Mouse (Mus musculus): ENCODE measurements at regions not wholly inside any gene's neighbourhood (a gene's known extent, or its start where the extent isn't known, plus 50 kb on each side); places are given as distances from the start of the nearest gene placed in this dataset.
A peak's percentile ranks its signal among the peaks of the same experiment; 100 is the strongest.

DNA sequence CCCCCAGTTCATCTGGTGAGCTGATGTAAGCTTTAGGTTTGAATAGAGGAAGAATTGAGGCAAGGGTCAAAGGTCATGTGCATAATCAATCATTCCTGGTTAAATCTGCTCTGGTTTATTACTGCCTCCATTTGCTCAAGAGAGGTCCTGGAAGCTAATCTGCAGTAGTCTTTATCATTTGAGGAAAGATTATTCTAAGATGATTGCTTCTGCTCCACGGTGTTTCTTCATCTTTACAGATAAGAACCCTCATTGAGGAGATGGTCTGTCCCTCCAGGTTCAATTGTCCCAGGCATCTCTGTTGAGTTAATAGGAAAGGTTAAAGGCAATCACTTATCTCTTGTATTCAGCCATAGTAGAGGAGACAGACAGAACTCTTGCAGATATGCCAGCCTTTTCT lies 3557.5 kb upstream of the Gm6569 start:
- DNase-seq (ENCODE audit: low read depth, low spot score): no peak

DNA sequence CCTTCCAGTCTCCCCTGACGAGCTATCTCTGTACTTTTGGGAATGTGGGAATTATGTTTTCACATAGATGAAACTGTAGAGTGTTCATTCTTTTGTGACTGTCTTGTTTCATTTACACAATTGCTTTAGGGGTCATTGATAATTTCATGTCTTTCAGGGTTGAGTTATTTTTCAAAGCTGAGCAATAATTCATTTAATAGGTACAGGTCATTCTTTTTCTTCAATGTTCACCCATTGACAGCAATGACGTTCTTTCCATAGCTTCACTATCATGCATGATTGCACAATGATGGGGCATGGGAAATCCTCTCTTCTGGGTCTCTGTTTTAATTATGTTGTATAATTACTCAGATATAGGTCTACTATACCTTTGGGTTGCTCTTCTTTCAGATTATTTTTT lies 3512.6 kb upstream of the Gm6569 start:
- DNase-seq (ENCODE audit: low read depth, low spot score): no peak

- no peak for DNase-seq (ENCODE audit: low read depth, low spot score)
Observed at GRCm38 (mm10) chr15:70339241-70339640, 3495.1 kb upstream of the Gm6569 start.

DNA sequence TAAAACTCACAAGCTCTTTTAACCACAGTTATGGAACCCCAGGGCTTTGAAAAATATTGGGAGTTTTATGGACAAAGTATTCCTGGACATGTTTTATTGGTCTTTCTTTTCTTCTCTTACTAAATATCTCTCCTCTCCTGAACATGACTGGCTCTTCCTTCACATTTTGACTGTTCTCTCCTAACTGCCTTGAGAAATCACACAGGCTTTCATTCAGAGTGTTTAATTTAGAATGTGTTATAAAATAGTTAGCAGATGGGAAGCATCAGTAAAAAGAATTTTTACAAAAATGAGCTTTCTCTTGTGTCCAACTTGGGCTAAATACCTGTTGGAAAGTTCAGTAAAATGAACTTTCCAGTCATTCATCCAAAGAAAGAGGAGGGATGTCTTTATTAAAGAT lies 3493.0 kb upstream of the Gm6569 start:
- DNase-seq (ENCODE audit: low read depth, low spot score): no peak

DNA sequence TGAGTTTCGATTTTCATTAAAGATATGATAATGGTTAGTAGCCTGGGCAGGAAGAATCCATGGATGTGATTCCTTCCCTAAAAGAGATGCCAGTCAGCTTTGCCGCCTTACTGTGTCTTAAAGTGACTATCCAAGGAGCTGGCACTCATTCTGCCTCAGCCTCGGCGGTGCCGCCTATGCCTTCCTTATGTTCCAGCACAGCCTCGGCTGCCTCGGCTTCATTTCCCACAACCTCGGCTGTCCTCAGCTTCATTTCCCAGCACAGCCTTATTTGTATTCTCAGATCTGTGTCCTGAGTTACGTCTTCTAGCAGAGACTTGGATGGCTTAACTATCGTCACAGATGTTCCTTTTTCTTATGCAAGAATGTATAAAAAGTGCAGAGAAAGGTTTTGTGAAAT lies 3476.4 kb upstream of the Gm6569 start:
- peak; percentile 1 for DNase-seq (ENCODE audit: low read depth, low spot score)

- DNase-seq (ENCODE audit: low read depth, low spot score): no peak
Observed at GRCm38 (mm10) chr15:70384631-70385030, 3449.7 kb upstream of the Gm6569 start.

DNA sequence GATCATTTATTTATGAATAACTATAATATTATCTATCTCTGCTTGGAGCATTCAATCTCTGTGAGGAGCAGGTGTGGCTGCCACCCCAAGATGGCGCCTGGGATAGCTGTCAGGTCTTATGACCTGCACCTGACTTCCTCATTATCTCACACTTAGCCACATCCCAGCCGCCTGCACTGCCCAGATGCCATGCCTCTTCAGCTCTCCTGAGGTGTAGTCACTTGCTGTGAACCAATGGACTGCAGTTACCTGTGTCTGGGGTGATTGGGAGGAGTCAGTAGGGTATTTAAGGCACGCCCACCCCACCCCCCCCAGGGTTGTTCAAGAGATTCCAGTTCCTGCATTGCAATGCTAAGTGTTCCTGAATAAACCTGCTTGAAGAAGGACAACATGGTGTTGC lies 3418.1 kb upstream of the Gm6569 start:
- peak; percentile 67 for DNase-seq (ENCODE audit: low read depth, low spot score)

DNA sequence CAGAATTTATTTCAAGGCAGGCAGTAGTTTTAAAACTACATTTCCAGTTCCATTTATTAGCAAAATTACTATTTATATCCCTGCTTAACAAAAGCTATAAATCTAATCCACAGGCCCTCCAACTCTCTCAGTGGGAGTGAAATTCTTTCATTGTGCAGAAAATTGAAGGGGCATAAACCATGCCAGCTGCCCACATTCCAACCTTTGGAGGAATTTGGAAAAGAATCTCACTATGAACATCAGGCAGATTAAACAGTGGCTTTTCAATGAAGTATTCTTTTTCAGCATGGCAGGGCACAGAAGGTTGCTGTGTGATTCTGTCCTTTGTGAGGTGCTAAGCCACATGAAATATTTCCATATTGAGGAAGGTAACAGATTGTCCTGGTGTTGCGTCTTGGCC lies 3408.8 kb upstream of the Gm6569 start:
- DNase-seq (ENCODE audit: low read depth, low spot score): no peak

Data from R1 (cell line).